Mouse (Mus musculus): ENCODE measurements around the gene Tceal1.

Gene Tceal1

DNA sequence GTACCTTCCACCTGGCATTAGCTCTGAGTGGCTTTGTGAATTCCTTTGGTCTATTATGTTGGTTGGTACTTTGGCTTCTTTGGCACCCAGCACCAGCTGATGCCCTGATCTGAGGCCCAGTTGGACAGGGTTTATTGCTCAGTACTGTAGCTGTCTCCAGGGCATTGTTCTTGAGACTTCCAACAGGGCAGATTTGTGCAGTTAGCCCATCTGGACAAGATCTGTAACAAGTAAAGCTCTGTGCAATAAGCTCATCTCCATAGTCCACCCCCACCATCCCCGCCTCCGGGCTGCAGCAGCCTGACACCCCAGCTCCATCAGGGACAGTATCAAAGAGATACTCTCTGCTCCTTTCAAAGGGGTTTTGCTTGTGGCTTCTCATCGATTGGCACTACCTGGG is 47.7 kb downstream of the Tceal1 start:
- no peak for DNase-seq

Data from kidney, postnatal 36 days (tissue).